Mouse (Mus musculus): ENCODE data around the gene Zfp983.

- TF ChIP-seq CTCF (IDR thresholded peaks at IDR 0.05) (no peak), EP300 (IDR thresholded peaks at IDR 0.05) (no peak)
These were observed 1.6 kb upstream of the Zfp983 start for GRCm38 (mm10) chr17:21648791-21649190.
